Mouse (Mus musculus) embryonic facial prominence, embryonic 13.5 days (tissue): ENCODE measurements around the gene Gpd2. TPM values are rescaled to one million over a fixed set of nuclear protein-coding genes. Genes with fewer than 3 reads are reported as not detected.

Experiments used
- ATAC-seq: fragments of 200-750 bp; cut with Nextera tagmentation; 2 replicates; pipeline ENCODE4 v1.8.0; 2017; ENCODE audit warnings: low read depth; ENCODE audit not compliant: insufficient number of reproducible peaks, insufficient read depth, low FRiP score, low TSS enrichment
- H3K27ac ChIP-seq: fragments of 300-500 bp; sonication (generic); 2 replicates; pipeline ENCODE4 v1.5.1; 2015; ENCODE audit warnings: moderate library complexity, mild to moderate bottlenecking, inconsistent platforms
- H3K27me3 ChIP-seq: fragments of 300-500 bp; sonication (generic); 2 replicates; pipeline ENCODE4 v1.6.1; 2015; ENCODE audit warnings: mild to moderate bottlenecking, inconsistent platforms
- H3K36me3 ChIP-seq: fragments of 300-500 bp; sonication (generic); 2 replicates; pipeline ENCODE4 v1.6.1; 2015; ENCODE audit warnings: mild to moderate bottlenecking, inconsistent platforms
- H3K4me1 ChIP-seq: fragments of 300-500 bp; sonication (generic); 2 replicates; pipeline ENCODE4 v1.6.1; 2015; ENCODE audit warnings: inconsistent platforms
- H3K4me2 ChIP-seq: fragments of 300-500 bp; sonication (generic); 2 replicates; pipeline ENCODE4 v1.6.1; 2015; ENCODE audit warnings: moderate library complexity, mild to moderate bottlenecking, inconsistent platforms
- H3K4me3 ChIP-seq: fragments of 300-500 bp; sonication (generic); 2 replicates; pipeline ENCODE4 v1.5.1; 2015; ENCODE audit warnings: mild to moderate bottlenecking, inconsistent platforms
- H3K9ac ChIP-seq: fragments of 300-500 bp; sonication (generic); 2 replicates; pipeline ENCODE4 v1.6.1; 2015; ENCODE audit warnings: mild to moderate bottlenecking, inconsistent platforms
- H3K9me3 ChIP-seq: fragments of 300-500 bp; sonication (generic); 2 replicates; pipeline ENCODE4 v1.6.1; 2016; ENCODE audit warnings: inconsistent platforms
- WGBS: fragments of 180-500 bp; shearing (Covaris S2); methylation state at CpG from one replicate; pipeline ENCODE4 v1.1.7; 2015; ENCODE audit warnings: mixed read lengths; 5-methylcytosine and 5-hydroxymethylcytosine counted together
- polyA plus RNA-seq: library from polyadenylated mRNA; unstranded; fragments of >200 nt; fragmentation: Nextera tagmentation; extraction: Ambion mirVana; gene quantifications from 2 replicates; pipeline ENCODE4 v1.2.1, GENCODE M21; 2015

The Gpd2 gene
- polyA plus RNA-seq, 1 experiment from 2014 or later = 14.4 TPM

GRCm38 (mm10) chr2:57231432-57231831, 6.0 kb upstream of the Gpd2 start:
- H3K9ac ChIP-seq = no peak overlapping the region
- no peak overlapping the region for H3K4me3 ChIP-seq
- H3K36me3 ChIP-seq = no peaks in the 10 kb centered on the region
- H3K9me3 ChIP-seq = no peaks in the 10 kb centered on the region
- H3K27ac ChIP-seq = no peak overlapping the region
- WGBS = 73% methylated on average over 5 of the region's 5 CpGs
- H3K4me2 ChIP-seq = no peak overlapping the region
- H3K27me3 ChIP-seq = no peaks in the 10 kb centered on the region
- ATAC-seq = no peak
- H3K4me1 ChIP-seq = peaks cover 2% of the 10 kb centered on the region

GRCm38 (mm10) chr2:57232328-57232727, 5.1 kb upstream of the Gpd2 start:
- Histone ChIP-seq H3K9ac (no peak overlapping the region), H3K4me1 (peaks cover 10% of the 10 kb centered on the region), H3K27me3 (no peaks in the 10 kb centered on the region), H3K27ac (no peak overlapping the region), H3K36me3 (no peaks in the 10 kb centered on the region), H3K9me3 (no peaks in the 10 kb centered on the region), H3K4me3 (no peak overlapping the region), H3K4me2 (no peak overlapping the region)
- 92% methylated on average over 8 of the region's 8 CpGs for WGBS
- no peak for ATAC-seq

- Histone ChIP-seq H3K4me1 (peaks cover 22% of the 10 kb centered on the region), H3K27me3 (no peaks in the 10 kb centered on the region), H3K36me3 (no peaks in the 10 kb centered on the region), H3K9me3 (no peaks in the 10 kb centered on the region), H3K27ac (no peak overlapping the region), H3K9ac (no peak overlapping the region), H3K4me3 (no peak overlapping the region), H3K4me2 (no peak overlapping the region)
- 53% methylated on average over 2 of the region's 2 CpGs for WGBS
- ATAC-seq = no peak
These were observed 1.2 kb upstream of the Gpd2 start for GRCm38 (mm10) chr2:57236246-57236645.

DNA sequence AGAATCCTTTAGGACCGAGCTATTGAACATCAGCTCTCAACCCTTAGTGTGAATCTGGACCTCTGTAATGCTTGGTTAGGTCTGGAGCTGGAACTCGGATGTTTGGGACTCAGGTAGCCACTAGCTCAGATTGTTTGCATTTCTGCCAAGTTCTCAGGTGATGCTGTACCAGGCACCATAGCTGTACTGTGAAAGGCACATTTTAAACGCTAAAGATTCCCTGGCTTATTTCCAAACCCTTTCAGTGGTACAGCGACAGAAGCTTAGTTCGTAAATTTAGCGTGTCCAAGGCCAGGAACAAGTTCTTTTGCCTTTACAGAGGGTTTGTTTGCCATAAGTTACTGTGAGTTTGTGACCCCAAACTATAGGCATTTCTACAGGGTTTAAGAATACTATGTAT, 409 bp upstream of the Gpd2 start:
- Histone ChIP-seq H3K9me3 (no peaks in the 10 kb centered on the region), H3K4me1 (peaks cover 22% of the 10 kb centered on the region), H3K36me3 (no peaks in the 10 kb centered on the region), H3K27ac (peak overlapping the region; percentile 82), H3K27me3 (no peaks in the 10 kb centered on the region), H3K4me2 (peak overlapping the region; percentile 92), H3K9ac (no peak overlapping the region), H3K4me3 (peak overlapping the region; percentile 78)
- 32% methylated on average over 6 of the region's 6 CpGs for WGBS
- ATAC-seq = no peak

DNA sequence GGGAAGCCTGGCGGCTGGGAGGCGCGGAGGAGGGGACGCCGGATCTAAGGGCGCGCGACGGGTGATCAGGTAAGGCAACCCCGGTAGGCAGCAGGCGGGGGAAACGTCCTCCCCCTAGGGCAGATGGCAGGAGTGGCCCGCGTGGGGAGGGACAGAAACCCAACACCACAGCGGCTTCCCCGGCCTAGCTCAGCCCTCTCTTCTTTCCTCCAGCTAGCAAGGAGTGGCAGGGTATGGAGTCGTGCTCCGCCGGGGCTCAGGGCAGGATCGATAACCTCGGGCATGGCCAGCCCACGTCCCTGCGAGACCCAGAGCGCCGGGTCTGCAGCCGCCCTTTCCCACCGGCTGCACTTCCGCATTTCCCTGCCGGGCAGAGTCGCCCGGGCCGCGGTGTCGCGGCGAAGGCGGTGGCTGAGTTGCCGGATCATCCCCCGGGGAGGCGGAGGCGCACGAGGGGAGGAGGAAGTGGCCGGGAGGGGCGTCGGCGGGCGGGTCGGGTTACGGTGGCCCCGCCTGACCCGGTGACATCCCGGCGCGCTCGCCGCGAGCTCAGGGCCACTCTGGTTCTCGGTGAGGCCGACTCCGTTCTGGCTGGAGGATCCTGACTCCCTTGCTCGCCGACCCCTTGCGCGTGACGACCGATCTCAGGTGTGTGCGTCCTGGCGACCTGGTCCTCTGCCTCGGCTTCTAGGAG, 632 bp downstream of the Gpd2 start:
- H3K4me2 ChIP-seq = peak overlapping the region; percentile 92
- peak overlapping the region; percentile 84 for H3K9ac ChIP-seq
- peak overlapping the region; percentile 78 for H3K4me3 ChIP-seq
- ATAC-seq = peak; percentile 68
- peak overlapping the region; percentile 82 for H3K27ac ChIP-seq
- H3K9me3 ChIP-seq = no peaks in the 10 kb centered on the region
- H3K27me3 ChIP-seq = no peaks in the 10 kb centered on the region
- under 1% methylated on average over 68 of the region's 69 CpGs for WGBS
- H3K4me1 ChIP-seq = peaks cover 22% of the 10 kb centered on the region
- no peaks in the 10 kb centered on the region for H3K36me3 ChIP-seq

GRCm38 (mm10) chr2:57238614-57239165, 1.3 kb downstream of the Gpd2 start:
- H3K27me3 ChIP-seq = no peaks in the 10 kb centered on the region
- peak overlapping the region; percentile 92 for H3K4me2 ChIP-seq
- H3K4me3 ChIP-seq = peak overlapping the region; percentile 78
- no peaks in the 10 kb centered on the region for H3K36me3 ChIP-seq
- peak overlapping the region; percentile 82; the same call in 1 of the 2 replicates for H3K27ac ChIP-seq
- H3K9ac ChIP-seq = peak overlapping the region; percentile 84
- H3K9me3 ChIP-seq = no peaks in the 10 kb centered on the region
- no peak for ATAC-seq
- H3K4me1 ChIP-seq = peaks cover 22% of the 10 kb centered on the region
- 2% methylated on average over 17 of the region's 17 CpGs for WGBS

DNA sequence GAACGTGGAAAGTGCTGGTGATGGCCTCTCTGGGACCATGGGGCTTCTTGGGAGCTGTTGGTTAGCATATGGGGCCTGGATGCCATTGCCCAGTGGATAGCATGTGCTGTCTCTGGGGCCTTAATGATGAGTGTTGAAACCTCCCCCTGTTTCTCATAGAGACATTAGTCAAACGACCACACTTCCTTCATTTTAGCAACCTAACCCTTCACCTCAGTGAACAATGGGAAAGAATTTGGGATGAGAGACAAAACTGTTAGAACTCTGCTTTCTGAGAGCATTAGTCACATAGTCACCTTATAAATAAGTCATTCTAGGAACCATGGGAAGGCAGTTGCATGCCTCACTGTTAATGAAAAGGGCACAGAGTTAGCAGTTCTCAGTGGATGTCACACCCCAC, 1.9 kb downstream of the Gpd2 start:
- Histone ChIP-seq H3K36me3 (no peaks in the 10 kb centered on the region), H3K4me1 (peaks cover 22% of the 10 kb centered on the region), H3K27ac (no peak overlapping the region), H3K4me3 (peak overlapping the region; percentile 78; the same call in 1 of the 2 replicates), H3K9ac (peak overlapping the region; percentile 84; the same call in 1 of the 2 replicates), H3K9me3 (no peaks in the 10 kb centered on the region), H3K27me3 (no peaks in the 10 kb centered on the region), H3K4me2 (peak overlapping the region; percentile 92)
- ATAC-seq = no peak
- 31% methylated on average over 2 of the region's 2 CpGs for WGBS

DNA sequence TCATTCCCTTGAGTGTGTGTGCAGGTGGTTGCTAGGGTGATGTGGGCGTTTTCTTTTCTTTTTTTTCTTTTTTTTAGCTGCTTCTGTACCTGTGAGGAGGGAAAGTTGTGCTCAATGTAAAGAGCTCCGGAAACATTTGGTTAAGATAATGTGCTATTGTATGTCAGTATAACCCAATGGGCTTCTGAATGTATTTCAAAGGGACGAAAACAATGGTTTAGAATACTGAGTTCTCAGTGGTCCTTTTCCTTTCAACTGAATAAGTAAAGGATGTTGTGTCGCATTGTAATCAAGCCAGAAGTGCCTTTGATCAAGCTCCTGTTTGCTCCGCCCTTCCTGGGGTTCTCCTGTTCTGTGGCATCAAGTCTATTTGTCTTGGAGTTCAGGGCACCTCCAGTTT, 6.6 kb downstream of the Gpd2 start:
- Histone ChIP-seq H3K4me1 (peaks cover 5% of the 10 kb centered on the region), H3K27ac (no peak overlapping the region), H3K9ac (no peak overlapping the region), H3K4me3 (no peak overlapping the region), H3K9me3 (no peaks in the 10 kb centered on the region), H3K27me3 (no peaks in the 10 kb centered on the region), H3K36me3 (no peaks in the 10 kb centered on the region), H3K4me2 (no peak overlapping the region)
- 67% methylated on average over 5 of the region's 5 CpGs for WGBS
- ATAC-seq = no peak

DNA sequence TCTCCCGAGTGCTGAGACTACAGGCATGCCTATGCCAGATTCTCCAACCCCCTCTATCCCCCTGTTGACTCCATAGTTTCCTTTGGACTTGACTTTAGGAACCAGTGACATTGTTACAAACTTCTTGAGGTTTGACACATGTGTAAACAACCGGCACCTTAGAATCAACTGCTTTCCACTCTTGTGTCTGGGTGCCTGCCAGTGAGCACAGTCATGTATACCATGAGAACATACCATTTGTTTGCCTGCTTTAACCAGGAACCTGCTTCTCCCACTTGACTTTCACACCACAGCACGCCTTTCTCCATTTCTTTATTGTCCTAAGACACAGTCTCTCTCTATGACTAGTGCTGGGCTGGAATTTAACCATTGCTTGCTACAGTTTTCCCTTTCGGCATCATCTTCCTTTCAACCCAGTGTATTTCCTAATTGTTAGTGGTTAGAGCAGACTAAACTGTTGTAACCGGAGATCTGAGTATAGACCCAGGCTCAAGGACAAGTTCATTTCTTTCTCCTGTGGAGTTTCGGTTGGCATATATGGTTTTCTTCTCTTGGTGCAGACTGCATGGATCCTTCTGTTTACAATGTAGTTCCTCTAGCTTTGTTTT, 8.4 kb downstream of the Gpd2 start:
- H3K27me3 ChIP-seq = no peaks in the 10 kb centered on the region
- H3K9ac ChIP-seq = no peak overlapping the region
- no peak for ATAC-seq
- no peak overlapping the region for H3K27ac ChIP-seq
- H3K4me1 ChIP-seq = no peaks in the 10 kb centered on the region
- H3K9me3 ChIP-seq = no peaks in the 10 kb centered on the region
- 83% methylated on average over 6 of the region's 6 CpGs for WGBS
- no peak overlapping the region for H3K4me2 ChIP-seq
- H3K36me3 ChIP-seq = no peaks in the 10 kb centered on the region
- no peak overlapping the region for H3K4me3 ChIP-seq

- no peaks in the 10 kb centered on the region for H3K36me3 ChIP-seq
- H3K27me3 ChIP-seq = no peaks in the 10 kb centered on the region
- no peak overlapping the region for H3K4me2 ChIP-seq
- ATAC-seq = no peak
- H3K4me1 ChIP-seq = no peaks in the 10 kb centered on the region
- WGBS = 88% methylated on average over 3 of the region's 3 CpGs
- no peak overlapping the region for H3K4me3 ChIP-seq
- H3K9me3 ChIP-seq = no peaks in the 10 kb centered on the region
- H3K9ac ChIP-seq = no peak overlapping the region
- no peak overlapping the region for H3K27ac ChIP-seq
These were observed 12.7 kb downstream of the Gpd2 start for GRCm38 (mm10) chr2:57250113-57250512.

GRCm38 (mm10) chr2:57251636-57252317, 14.3 kb downstream of the Gpd2 start:
- WGBS = 86% methylated on average over 13 of the region's 13 CpGs

More at GRCm38 (mm10) chr2:57251636-57252317, 14.3 kb downstream of the Gpd2 start:
- peaks cover 3% of the 10 kb centered on the region; the same call in 1 of the 2 replicates for H3K4me1 ChIP-seq
- H3K27me3 ChIP-seq = no peaks in the 10 kb centered on the region
- H3K36me3 ChIP-seq = no peaks in the 10 kb centered on the region
- H3K4me3 ChIP-seq = no peak overlapping the region
- no peak for ATAC-seq
- no peaks in the 10 kb centered on the region for H3K9me3 ChIP-seq
- no peak overlapping the region for H3K9ac ChIP-seq
- no peak overlapping the region for H3K27ac ChIP-seq
- H3K4me2 ChIP-seq = no peak overlapping the region
